Mouse (Mus musculus) heart, embryonic 11.5 days (tissue): ENCODE results near the gene Chst3. TPM values are rescaled to one million over a fixed set of nuclear protein-coding genes. Genes with fewer than 3 reads are reported as not detected.
"Not testable (repeated sequence)": the region's sequence is repeated elsewhere in the genome, so short reads cannot be mapped to it uniquely, and the experiment has no call there.

ENCODE experiments used
- ATAC-seq: fragments of 200-750 bp; cut with Nextera tagmentation; replicated peaks from 2 replicates; pipeline ENCODE4 v1.8.0; 2017; ENCODE audit warnings: moderate library complexity; ENCODE audit not compliant: insufficient number of reproducible peaks, low FRiP score, low TSS enrichment
- H3K27ac ChIP-seq: fragments of 300-500 bp; sonication (generic); 2 replicates; pipeline ENCODE4 v1.5.1; 2014; ENCODE audit warnings: mild to moderate bottlenecking, low read depth, low read length
- H3K27me3 ChIP-seq: fragments of 300-500 bp; sonication (generic); 2 replicates; pipeline ENCODE4 v1.6.1; 2014; ENCODE audit warnings: mild to moderate bottlenecking, low read length, mixed read lengths; ENCODE audit not compliant: control insufficient read depth, insufficient read depth
- H3K36me3 ChIP-seq: fragments of 300-500 bp; sonication (generic); 2 replicates; pipeline ENCODE4 v1.6.1; 2014; ENCODE audit warnings: mild to moderate bottlenecking, low read length, moderate library complexity, mixed read lengths; ENCODE audit not compliant: control insufficient read depth, insufficient read depth
- H3K4me1 ChIP-seq: fragments of 300-500 bp; sonication (generic); 2 replicates; pipeline ENCODE4 v1.6.1; 2014; ENCODE audit warnings: low read length; ENCODE audit not compliant: control insufficient read depth, insufficient read depth
- H3K4me2 ChIP-seq: fragments of 300-500 bp; sonication (generic); 2 replicates; pipeline ENCODE4 v1.6.1; 2014; ENCODE audit warnings: mild to moderate bottlenecking, moderate library complexity
- H3K4me3 ChIP-seq: fragments of 300-500 bp; sonication (generic); 2 replicates; pipeline ENCODE4 v1.5.1; 2014; ENCODE audit warnings: low read depth, low read length
- H3K9ac ChIP-seq: fragments of 300-500 bp; sonication (generic); 2 replicates; pipeline ENCODE4 v1.6.1; 2014; ENCODE audit warnings: mild to moderate bottlenecking, low read depth, low read length, moderate library complexity
- H3K9me3 ChIP-seq: fragments of 300-500 bp; sonication (generic); replicated peaks from 2 replicates; pipeline ENCODE4 v1.6.1; 2016; ENCODE audit warnings: low read length; ENCODE audit not compliant: control insufficient read depth
- WGBS: fragments of 180-500 bp; shearing (Covaris S2); extraction: QIAGEN DNeasy Blood & Tissue Kit; methylation state at CpG from one replicate; pipeline ENCODE4 v1.1.7; 2014; ENCODE audit not compliant: insufficient replicate concordance; 5-methylcytosine and 5-hydroxymethylcytosine counted together
- polyA plus RNA-seq: library from polyadenylated mRNA; unstranded; fragments of >200 nt; fragmentation: Nextera tagmentation; extraction: Ambion mirVana; gene quantifications from 2 replicates; pipeline ENCODE4 v1.2.1, GENCODE M21; 2014

The Chst3 gene
- polyA plus RNA-seq, 1 experiment from 2014 or later, result 0.57 TPM

GRCm38 (mm10) chr10:60175306-60175705 lies 43.8 kb downstream of the Chst3 start:
- 90% methylated on average over 9 of the region's 9 CpGs for WGBS
- not testable (repeated sequence) for H3K4me1 ChIP-seq, H3K4me2 ChIP-seq, H3K27me3 ChIP-seq, H3K4me3 ChIP-seq, H3K36me3 ChIP-seq, ATAC-seq, H3K9ac ChIP-seq, H3K9me3 ChIP-seq, H3K27ac ChIP-seq

- no peaks in the 10 kb centered on the region; the same call in 1 of the 2 replicates for H3K27me3 ChIP-seq
- H3K4me2 ChIP-seq, result no peak overlapping the region
- no peak overlapping the region for H3K9ac ChIP-seq
- WGBS, result 47% methylated on average over 3 of the region's 3 CpGs
- no peak overlapping the region for H3K27ac ChIP-seq
- no peak overlapping the region for H3K4me3 ChIP-seq
- H3K36me3 ChIP-seq, result no peaks in the 10 kb centered on the region
- H3K4me1 ChIP-seq, result no peaks in the 10 kb centered on the region
- ATAC-seq, result no peak
- H3K9me3 ChIP-seq, result no peaks in the 10 kb centered on the region
Measured at GRCm38 (mm10) chr10:60174506-60174905, 44.6 kb downstream of the Chst3 start.

- H3K36me3 ChIP-seq, result no peaks in the 10 kb centered on the region
- no peak for ATAC-seq
- H3K27ac ChIP-seq, result no peak overlapping the region
- no peak overlapping the region for H3K9ac ChIP-seq
- H3K4me1 ChIP-seq, result no peaks in the 10 kb centered on the region
- no peak overlapping the region for H3K4me3 ChIP-seq
- WGBS, result 68% methylated on average over 10 of the region's 10 CpGs
- no peaks in the 10 kb centered on the region for H3K9me3 ChIP-seq
- no peaks in the 10 kb centered on the region for H3K27me3 ChIP-seq
- no peak overlapping the region for H3K4me2 ChIP-seq
Measured at GRCm38 (mm10) chr10:60173035-60173434, 46.0 kb downstream of the Chst3 start.

- H3K9me3 ChIP-seq, result no peaks in the 10 kb centered on the region
- H3K4me1 ChIP-seq, result no peaks in the 10 kb centered on the region
- no peaks in the 10 kb centered on the region for H3K27me3 ChIP-seq
- 80% methylated on average over 4 of the region's 4 CpGs for WGBS
- no peak for ATAC-seq
- H3K4me2 ChIP-seq, result no peak overlapping the region
- no peak overlapping the region for H3K9ac ChIP-seq
- H3K4me3 ChIP-seq, result no peak overlapping the region
- H3K27ac ChIP-seq, result no peak overlapping the region
- H3K36me3 ChIP-seq, result no peaks in the 10 kb centered on the region
Measured at GRCm38 (mm10) chr10:60172306-60172705, 46.8 kb downstream of the Chst3 start.

- no peak for ATAC-seq
- Histone ChIP-seq H3K27ac (no peak overlapping the region), H3K4me1 (no peaks in the 10 kb centered on the region), H3K27me3 (no peaks in the 10 kb centered on the region), H3K9ac (no peak overlapping the region), H3K9me3 (no peaks in the 10 kb centered on the region), H3K4me3 (no peak overlapping the region), H3K36me3 (no peaks in the 10 kb centered on the region), H3K4me2 (no peak overlapping the region)
- WGBS, result 86% methylated on average over 5 of the region's 5 CpGs
Measured at GRCm38 (mm10) chr10:60171368-60171767, 47.7 kb downstream of the Chst3 start.

GRCm38 (mm10) chr10:60170326-60171089 lies 48.6 kb downstream of the Chst3 start:
- Histone ChIP-seq H3K27me3 (no peaks in the 10 kb centered on the region), H3K27ac (no peak overlapping the region), H3K4me2 (no peak overlapping the region), H3K4me1 (no peaks in the 10 kb centered on the region), H3K9me3 (no peaks in the 10 kb centered on the region), H3K36me3 (no peaks in the 10 kb centered on the region), H3K9ac (no peak overlapping the region), H3K4me3 (no peak overlapping the region)
- ATAC-seq, result no peak
- 63% methylated on average over 10 of the region's 10 CpGs for WGBS

- 65% methylated on average over 3 of the region's 3 CpGs for WGBS
- no peak overlapping the region for H3K27ac ChIP-seq
Measured at GRCm38 (mm10) chr10:60168960-60169359, 50.1 kb downstream of the Chst3 start.

GRCm38 (mm10) chr10:60168306-60168705 lies 50.8 kb downstream of the Chst3 start:
- ATAC-seq, result no peak
- WGBS, result 77% methylated on average over 2 of the region's 2 CpGs

More at GRCm38 (mm10) chr10:60168960-60169359, 50.1 kb downstream of the Chst3 start:
- Histone ChIP-seq H3K27me3 (no peaks in the 10 kb centered on the region), H3K4me1 (no peaks in the 10 kb centered on the region), H3K9ac (no peak overlapping the region), H3K9me3 (no peaks in the 10 kb centered on the region), H3K36me3 (no peaks in the 10 kb centered on the region), H3K4me3 (no peak overlapping the region), H3K4me2 (no peak overlapping the region)
- ATAC-seq, result no peak

GRCm38 (mm10) chr10:60166068-60166467 lies 53.0 kb downstream of the Chst3 start:
- 27% methylated on average over 3 of the region's 3 CpGs for WGBS
- H3K4me2 ChIP-seq, result no peak overlapping the region
- no peak overlapping the region for H3K4me3 ChIP-seq
- H3K9me3 ChIP-seq, result no peaks in the 10 kb centered on the region
- no peak for ATAC-seq
- no peak overlapping the region for H3K27ac ChIP-seq
- H3K4me1 ChIP-seq, result no peaks in the 10 kb centered on the region
- no peaks in the 10 kb centered on the region for H3K27me3 ChIP-seq
- no peaks in the 10 kb centered on the region for H3K36me3 ChIP-seq
- no peak overlapping the region for H3K9ac ChIP-seq

More at GRCm38 (mm10) chr10:60168306-60168705, 50.8 kb downstream of the Chst3 start:
- no peak overlapping the region for H3K27ac ChIP-seq
- no peaks in the 10 kb centered on the region for H3K4me1 ChIP-seq
- no peak overlapping the region for H3K9ac ChIP-seq
- H3K9me3 ChIP-seq, result no peaks in the 10 kb centered on the region
- no peaks in the 10 kb centered on the region for H3K36me3 ChIP-seq
- no peak overlapping the region for H3K4me2 ChIP-seq
- no peaks in the 10 kb centered on the region for H3K27me3 ChIP-seq
- no peak overlapping the region for H3K4me3 ChIP-seq
